Mouse (Mus musculus) C2C12 (cell line): ENCODE data around the gene Crb1.

Source experiments
- CEBPB ChIP-seq: IDR thresholded peaks from one replicate; pipeline ENCODE4 v1.6.1; 2011; ENCODE audit warnings: low read depth, mild to moderate bottlenecking, control low read depth, moderate library complexity
- CTCF ChIP-seq: IDR thresholded peaks from one replicate; pipeline ENCODE4 v1.5.1; 2011; ENCODE audit not compliant: control insufficient read depth, insufficient read depth, insufficient read length
- FOSL1 ChIP-seq: IDR thresholded peaks from one replicate; pipeline ENCODE4 v1.8.0; 2011; ENCODE audit warnings: mild to moderate bottlenecking, low read length; ENCODE audit not compliant: poor library complexity, insufficient read depth, severe bottlenecking
- MAX ChIP-seq: IDR thresholded peaks from one replicate; pipeline ENCODE4 v1.6.1; 2011; ENCODE audit warnings: mild to moderate bottlenecking, control low read depth
- MYOD1 ChIP-seq: IDR thresholded peaks from one replicate; pipeline ENCODE4 v1.6.1; 2011; ENCODE audit warnings: low read depth; ENCODE audit not compliant: control insufficient read depth, insufficient read length
- MYOG ChIP-seq: IDR thresholded peaks from one replicate; pipeline ENCODE4 v1.6.1; 2011; ENCODE audit not compliant: control insufficient read depth, insufficient read length; ENCODE audit errors: extremely low read depth
- USF1 ChIP-seq: IDR thresholded peaks from one replicate; pipeline ENCODE4 v1.6.1; 2011; ENCODE audit warnings: low read depth, mild to moderate bottlenecking, control low read depth, moderate library complexity

DNA sequence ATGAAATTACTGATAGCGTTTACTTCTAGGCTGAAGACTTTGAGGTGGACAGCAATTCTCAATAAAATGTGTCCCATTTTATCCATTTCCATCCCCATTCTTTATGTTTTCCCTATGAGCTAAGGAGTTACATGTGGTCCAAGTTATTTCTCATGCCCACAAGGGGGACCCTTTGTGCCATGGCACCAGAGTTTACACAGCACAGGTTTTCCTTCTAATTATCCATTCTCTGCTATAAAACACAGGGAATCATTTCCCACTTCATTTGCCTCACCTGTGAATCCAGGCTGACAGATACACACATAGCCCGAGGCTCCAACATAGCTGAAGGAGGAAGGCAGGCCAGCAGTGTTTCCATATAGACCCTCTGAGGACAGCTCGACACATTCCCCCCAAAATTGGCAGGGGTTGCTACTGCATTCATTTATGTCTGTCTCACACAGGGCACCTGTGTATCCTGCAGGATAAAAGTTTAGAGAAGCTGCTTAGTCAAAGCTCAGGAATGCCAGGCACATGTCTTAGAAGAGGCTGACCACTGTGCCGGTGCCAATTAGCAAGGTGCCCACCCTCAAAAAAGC lies 62.5 kb downstream of the Crb1 start:
- TF ChIP-seq CTCF (no peak), MAX (no peak), MYOD1 (no peak), MYOG (no peak), USF1 (no peak), CEBPB (no peak), FOSL1 (no peak)
